8 mouse cellular contexts compared by ENCODE assay signal in genomic region chr16:30008451-30009357, GRCm38 (mm10). TPM values are rescaled to one million over a fixed set of nuclear protein-coding genes. Genes with fewer than 3 reads are reported as not detected.
A peak's percentile ranks its signal among the peaks of the same experiment; 100 is the strongest.
DNase-seq lines count a peak whose midpoint lies in the region; ATAC-seq lines count a peak whose summit lies in the region.

No protein-coding gene starts in this region.

- H3K27ac ChIP-seq in embryonic facial prominence, embryonic 15.5 days (replicated peaks) = peak overlapping the region; percentile 86
- peak overlapping the region; percentile 95 for H3K27ac ChIP-seq in heart, embryonic 10.5 days
- peak overlapping the region; percentile 89 for H3K27ac ChIP-seq in kidney, embryonic 16.5 days (ENCODE audit: low read length)
- H3K27ac ChIP-seq in liver, embryonic 11.5 days (ENCODE audit: low read depth, low read length) = peak overlapping the region; percentile 90
- peak overlapping the region; percentile 98 for H3K27ac ChIP-seq in stomach, embryonic 16.5 days (ENCODE audit: low read length)

- ATAC-seq in embryonic facial prominence, embryonic 15.5 days (ENCODE audit: insufficient number of reproducible peaks, low FRiP score, low TSS enrichment, low read depth) = peak; percentile 92
- peak; percentile 95 for ATAC-seq in kidney, embryonic 16.5 days (ENCODE audit: low FRiP score, low TSS enrichment)
- ATAC-seq in liver, embryonic 11.5 days (replicated peaks; ENCODE audit: low FRiP score) = peak; percentile 72
- peak; percentile 93 for ATAC-seq in stomach, embryonic 16.5 days (ENCODE audit: insufficient read depth, low FRiP score)

- 1% methylated on average over 56 of the region's 62 CpGs for WGBS in embryonic facial prominence, embryonic 15.5 days
- WGBS in heart, embryonic 10.5 days = 1% methylated on average over 58 of the region's 62 CpGs
- 1% methylated on average over 53 of the region's 62 CpGs for WGBS in kidney, embryonic 16.5 days
- 2% methylated on average over 52 of the region's 62 CpGs for WGBS in liver, embryonic 11.5 days
- 1% methylated on average over 59 of the region's 62 CpGs for WGBS in stomach, embryonic 16.5 days

- H3K4me1 ChIP-seq in embryonic facial prominence, embryonic 15.5 days = peaks cover 34% of the 10 kb centered on the region
- peaks cover 42% of the 10 kb centered on the region for H3K4me1 ChIP-seq in heart, embryonic 10.5 days
- H3K4me1 ChIP-seq in kidney, embryonic 16.5 days (ENCODE audit: insufficient read depth, low read length) = peaks cover 19% of the 10 kb centered on the region
- peaks cover 25% of the 10 kb centered on the region for H3K4me1 ChIP-seq in liver, embryonic 11.5 days (replicated peaks; ENCODE audit: control insufficient read depth, insufficient read depth, low read length)
- H3K4me1 ChIP-seq in stomach, embryonic 16.5 days (ENCODE audit: control insufficient read depth, insufficient read depth, low read length) = peaks cover 25% of the 10 kb centered on the region

- H3K36me3 ChIP-seq in embryonic facial prominence, embryonic 15.5 days = no peaks in the 10 kb centered on the region
- H3K36me3 ChIP-seq in heart, embryonic 10.5 days = no peaks in the 10 kb centered on the region
- H3K36me3 ChIP-seq in kidney, embryonic 16.5 days (ENCODE audit: insufficient read depth, low read length) = no peaks in the 10 kb centered on the region
- no peaks in the 10 kb centered on the region for H3K36me3 ChIP-seq in liver, embryonic 11.5 days (ENCODE audit: control insufficient read depth, insufficient read depth, low read length)
- H3K36me3 ChIP-seq in stomach, embryonic 16.5 days (ENCODE audit: control insufficient read depth, insufficient read depth, low read length) = no peaks in the 10 kb centered on the region

- no peaks in the 10 kb centered on the region for H3K9me3 ChIP-seq in embryonic facial prominence, embryonic 15.5 days (replicated peaks)
- H3K9me3 ChIP-seq in heart, embryonic 10.5 days = no peaks in the 10 kb centered on the region
- H3K9me3 ChIP-seq in kidney, embryonic 16.5 days (ENCODE audit: low read length) = no peaks in the 10 kb centered on the region
- H3K9me3 ChIP-seq in liver, embryonic 11.5 days (ENCODE audit: control insufficient read depth, low read length) = no peaks in the 10 kb centered on the region
- H3K9me3 ChIP-seq in stomach, embryonic 16.5 days (replicated peaks; ENCODE audit: control insufficient read depth, low read length) = no peaks in the 10 kb centered on the region

- peak overlapping the region; percentile 10; the same call in 1 of the 2 replicates for H3K9ac ChIP-seq in embryonic facial prominence, embryonic 15.5 days
- H3K9ac ChIP-seq in kidney, embryonic 16.5 days (replicated peaks; ENCODE audit: low read length) = peak overlapping the region; percentile 67
- H3K9ac ChIP-seq in liver, embryonic 11.5 days (ENCODE audit: low read depth, low read length) = peak overlapping the region; percentile 61
- H3K9ac ChIP-seq in stomach, embryonic 16.5 days (ENCODE audit: low read length) = peak overlapping the region; percentile 83

- H3K4me3 ChIP-seq in embryonic facial prominence, embryonic 15.5 days (replicated peaks) = peak overlapping the region; percentile 41
- peak overlapping the region; percentile 69 for H3K4me3 ChIP-seq in heart, embryonic 10.5 days
- peak overlapping the region; percentile 47 for H3K4me3 ChIP-seq in kidney, embryonic 16.5 days (ENCODE audit: low read length)
- peak overlapping the region; percentile 56 for H3K4me3 ChIP-seq in liver, embryonic 11.5 days (ENCODE audit: low read depth, low read length)
- peak overlapping the region; percentile 53 for H3K4me3 ChIP-seq in stomach, embryonic 16.5 days (replicated peaks; ENCODE audit: low read length)

- H3K4me2 ChIP-seq in embryonic facial prominence, embryonic 15.5 days (replicated peaks) = peak overlapping the region; percentile 82
- H3K4me2 ChIP-seq in kidney, embryonic 16.5 days (replicated peaks; ENCODE audit: low read depth, low read length) = peak overlapping the region; percentile 65
- H3K4me2 ChIP-seq in liver, embryonic 11.5 days = peak overlapping the region; percentile 74
- H3K4me2 ChIP-seq in stomach, embryonic 16.5 days (ENCODE audit: low read depth, low read length) = peak overlapping the region; percentile 96

- H3K27me3 ChIP-seq in embryonic facial prominence, embryonic 15.5 days = no peaks in the 10 kb centered on the region; the same call in none of the 2 replicates
- peaks cover 5% of the 10 kb centered on the region; the same call in 1 of the 2 replicates for H3K27me3 ChIP-seq in heart, embryonic 10.5 days (ENCODE audit: insufficient read depth, poor library complexity, severe bottlenecking)
- H3K27me3 ChIP-seq in kidney, embryonic 16.5 days (ENCODE audit: insufficient read depth, low read length) = peaks cover 16% of the 10 kb centered on the region
- H3K27me3 ChIP-seq in liver, embryonic 11.5 days (replicated peaks; ENCODE audit: control insufficient read depth, insufficient read depth, low read length) = peaks cover 36% of the 10 kb centered on the region
- no peaks in the 10 kb centered on the region for H3K27me3 ChIP-seq in stomach, embryonic 16.5 days (ENCODE audit: control insufficient read depth, insufficient read depth, low read length)

- peak; percentile 94 for DNase-seq in 3T3-L1 (ENCODE audit: low read depth, low spot score)
- peak; percentile 90 for DNase-seq in adrenal gland, postnatal 25 days
- DNase-seq in heart, embryonic 10.5 days (ENCODE audit: low spot score) = peak; percentile 93
- DNase-seq in liver, embryonic 11.5 days (ENCODE audit: low spot score) = peak; percentile 81
- peak; percentile 88 for DNase-seq in neural tube, embryonic 10.5 days (ENCODE audit: extremely low spot score, low spot score)

RNA-seq across cellular contexts. Expression of gene Hes1, which starts 55.5 kb away (rescaled TPM):
- 32.5 and 34.2 TPM in 2 replicates for total RNA-seq in adrenal gland, postnatal 25 days (2021)
- polyA plus RNA-seq in embryonic facial prominence, embryonic 15.5 days (2015; fragmentation: Nextera tagmentation; extraction: Ambion mirVana) = 63.6 and 66.0 TPM in 2 replicates
- 25.1 and 35.2 TPM in 2 replicates for polyA plus RNA-seq in heart, embryonic 10.5 days (2016; fragmentation: Nextera tagmentation; extraction: Ambion mirVana)
- 45.5 and 45.7 TPM in 2 replicates for polyA plus RNA-seq in kidney, embryonic 16.5 days (2015; fragmentation: Nextera tagmentation; extraction: Ambion mirVana)
- 22.6 and 25.3 TPM in 2 replicates for polyA plus RNA-seq in liver, embryonic 11.5 days (2014; fragmentation: Nextera tagmentation; extraction: Ambion mirVana)
- 34.4 and 38.5 TPM in 2 replicates for polyA plus RNA-seq in stomach, embryonic 16.5 days (2015; fragmentation: Nextera tagmentation; extraction: Ambion mirVana)

Comparison
In these comparisons a context has a peak if more than half of its experiments do, and no peak if none do; other contexts are left out.
1. Peak in every context shown above with its lines: DNase-seq, ATAC-seq, H3K4me3 ChIP-seq and H3K27ac ChIP-seq.
2. H3K9ac ChIP-seq: peak in every context shown above with its lines; median percentile 83 in stomach, embryonic 16.5 days; 67 in kidney, embryonic 16.5 days; 61 in liver, embryonic 11.5 days; 10 in embryonic facial prominence, embryonic 15.5 days.